Mouse (Mus musculus): Measurements from ENCODE around the gene Scml4.
A peak's percentile ranks its signal among the peaks of the same experiment; 100 is the strongest.

The Scml4 gene

GRCm38 (mm10) chr10:42994331-42994782, 134.2 kb downstream of the Scml4 start:
- peak; percentile 54 for DNase-seq (ENCODE audit: low spot score)

- no peak for DNase-seq (ENCODE audit: low spot score)
Observed at GRCm38 (mm10) chr10:42995484-42995895, 135.3 kb downstream of the Scml4 start.

DNA sequence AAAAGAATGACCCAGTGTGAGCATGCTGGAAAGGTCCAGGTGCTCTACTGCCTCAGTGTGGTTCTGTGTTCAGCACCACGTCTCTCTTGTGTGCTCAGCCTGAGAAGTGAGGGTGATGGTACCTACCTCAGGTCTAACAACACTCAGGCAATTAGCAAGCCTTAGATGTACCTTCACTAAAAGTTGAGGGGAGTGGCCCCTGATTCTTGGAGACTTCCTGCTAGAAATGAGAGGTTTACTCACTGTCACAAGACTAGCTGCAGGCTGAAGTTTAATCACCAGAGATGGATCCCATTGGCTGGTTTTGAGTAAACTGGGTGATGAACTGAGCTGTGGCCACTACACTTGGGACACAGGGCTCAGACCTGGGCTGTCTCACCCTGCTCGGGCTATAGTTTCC, 137.1 kb downstream of the Scml4 start:
- no peak for DNase-seq (ENCODE audit: low spot score)

DNA sequence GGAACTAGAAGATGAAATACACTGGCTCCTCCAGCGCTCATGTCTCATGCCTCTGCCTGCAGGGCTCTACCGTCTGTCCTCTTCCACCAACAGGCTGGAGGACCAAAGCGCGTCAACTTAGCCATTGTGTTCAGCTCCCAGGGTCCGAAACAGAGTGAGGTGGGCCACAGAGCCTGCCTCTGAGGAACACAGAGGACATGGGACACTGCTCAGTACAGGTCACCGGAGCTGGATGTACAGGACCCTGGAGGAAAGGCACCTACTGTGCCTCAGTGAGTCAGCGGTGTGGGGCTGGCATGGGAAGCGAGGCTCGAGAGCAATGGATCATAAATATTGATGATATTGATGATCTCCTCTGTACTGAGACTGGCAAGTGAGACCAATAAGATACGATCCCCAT, 139.2 kb downstream of the Scml4 start:
- no peak for DNase-seq (ENCODE audit: low spot score)

GRCm38 (mm10) chr10:43001433-43001832, 141.3 kb downstream of the Scml4 start:
- no peak for DNase-seq (ENCODE audit: low spot score)

DNA sequence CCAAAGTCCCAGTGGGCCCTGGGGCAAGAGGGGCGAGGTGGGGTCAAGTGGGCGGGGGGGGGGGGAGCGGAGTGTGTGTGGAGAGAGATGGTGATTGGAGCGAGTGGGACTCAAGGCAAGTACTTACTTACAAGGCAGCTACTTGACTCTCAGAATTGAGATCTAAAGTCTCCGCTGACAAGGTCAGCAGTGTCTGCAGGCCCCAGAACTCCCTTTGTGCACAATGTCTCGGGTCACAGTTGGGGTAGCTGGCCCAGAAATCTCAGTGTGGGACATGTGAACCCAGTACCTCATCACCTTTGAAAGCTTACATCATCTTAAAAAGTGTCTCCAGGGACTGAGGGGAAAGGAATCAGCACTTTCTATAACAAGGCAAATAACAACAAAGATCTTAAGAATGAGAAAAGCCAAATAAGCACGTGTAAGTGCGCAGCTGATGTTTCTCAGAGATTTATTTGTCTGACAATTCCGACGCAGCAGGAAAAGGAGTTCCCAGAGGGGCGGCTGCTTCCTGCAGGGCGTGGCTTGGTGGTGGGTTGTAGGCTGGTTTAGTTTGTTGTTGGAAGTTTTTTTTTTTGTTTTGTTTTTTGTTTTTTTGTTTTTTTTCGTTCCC, 142.0 kb downstream of the Scml4 start:
- no peak for DNase-seq (ENCODE audit: low spot score)

GRCm38 (mm10) chr10:43002721-43003465, 142.7 kb downstream of the Scml4 start:
- DNase-seq (ENCODE audit: low spot score) = no peak

- no peak for DNase-seq (ENCODE audit: low spot score)
Observed at GRCm38 (mm10) chr10:43003466-43003757, 143.2 kb downstream of the Scml4 start.

GRCm38 (mm10) chr10:43004174-43004734, 144.1 kb downstream of the Scml4 start:
- no peak for DNase-seq (ENCODE audit: low spot score)

GRCm38 (mm10) chr10:43005031-43005430, 144.9 kb downstream of the Scml4 start:
- DNase-seq (ENCODE audit: low spot score) = no peak

DNA sequence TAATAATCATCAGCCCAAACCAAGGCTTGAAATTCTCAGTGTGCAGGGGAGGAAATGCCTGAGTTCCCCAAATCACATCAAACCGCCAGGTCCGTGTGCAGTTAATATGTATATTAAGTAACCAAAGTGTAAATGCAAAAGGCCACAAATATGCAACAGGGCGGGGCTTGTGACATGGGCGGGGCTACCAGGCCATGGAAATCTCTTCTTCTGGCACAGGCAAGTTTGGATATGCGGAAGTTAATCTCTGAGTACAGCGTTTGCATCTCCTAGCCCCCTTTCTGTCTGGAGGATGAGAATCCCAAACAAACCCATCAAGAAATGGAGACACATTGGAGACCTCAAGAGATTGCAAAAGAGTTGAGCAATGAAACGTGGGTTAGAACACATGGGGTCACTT, 145.5 kb downstream of the Scml4 start:
- no peak for DNase-seq (ENCODE audit: low spot score)

GRCm38 (mm10) chr10:43006534-43006933, 146.4 kb downstream of the Scml4 start:
- no peak for DNase-seq (ENCODE audit: low spot score)

- no peak for DNase-seq (ENCODE audit: low spot score)
Observed at GRCm38 (mm10) chr10:43008116-43008515, 147.9 kb downstream of the Scml4 start.
